Mouse (Mus musculus): ENCODE data around the gene Gm13279.
"Not testable (repeated sequence)": the region's sequence is repeated elsewhere in the genome, so short reads cannot be mapped to it uniquely, and the experiment has no call there.

The Gm13279 gene

DNA sequence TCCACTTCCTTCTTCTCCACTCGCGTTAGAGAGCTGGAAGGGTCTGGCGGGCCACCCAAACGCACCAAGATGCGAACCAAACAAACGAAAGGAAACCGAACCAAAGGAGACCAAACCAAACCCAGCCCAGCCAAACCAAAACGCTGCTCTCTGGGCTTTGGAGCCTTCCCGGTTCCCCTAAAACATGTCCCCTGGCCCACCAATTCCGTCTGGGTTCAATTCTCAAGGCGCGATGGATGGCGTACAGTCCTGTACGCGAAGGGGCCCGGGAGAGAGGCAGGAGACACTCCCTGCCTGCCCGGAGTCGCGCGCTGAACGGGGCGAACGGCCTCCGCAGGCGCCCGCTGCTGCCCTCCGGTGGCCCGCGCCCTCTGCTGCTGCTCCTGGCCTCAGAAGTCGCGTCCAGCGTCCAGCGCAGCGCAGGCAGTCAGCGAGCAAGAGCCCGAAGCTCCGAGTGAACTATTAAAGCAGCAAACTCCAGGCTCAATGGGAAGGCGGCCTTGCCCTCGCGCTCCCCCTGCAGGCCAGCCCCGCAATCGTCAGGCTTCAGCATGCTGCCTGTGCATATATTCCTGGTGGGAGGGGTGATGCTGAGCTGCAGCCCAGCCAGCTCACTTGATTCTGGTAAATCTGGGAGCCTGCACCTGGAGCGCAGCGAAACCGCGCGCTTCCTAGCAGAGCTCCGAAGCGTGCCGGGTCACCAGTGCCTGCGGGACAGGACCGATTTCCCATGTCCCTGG, 3.1 kb upstream of the Gm13279 start, which contains the start of gene Gm13275:
Gene Gm13275, plus strand, starts transcription at position 552 of the 740 bp plus-strand sequence.
- DNase-seq (ENCODE audit: low read depth, low spot score): not testable (repeated sequence)

DNA sequence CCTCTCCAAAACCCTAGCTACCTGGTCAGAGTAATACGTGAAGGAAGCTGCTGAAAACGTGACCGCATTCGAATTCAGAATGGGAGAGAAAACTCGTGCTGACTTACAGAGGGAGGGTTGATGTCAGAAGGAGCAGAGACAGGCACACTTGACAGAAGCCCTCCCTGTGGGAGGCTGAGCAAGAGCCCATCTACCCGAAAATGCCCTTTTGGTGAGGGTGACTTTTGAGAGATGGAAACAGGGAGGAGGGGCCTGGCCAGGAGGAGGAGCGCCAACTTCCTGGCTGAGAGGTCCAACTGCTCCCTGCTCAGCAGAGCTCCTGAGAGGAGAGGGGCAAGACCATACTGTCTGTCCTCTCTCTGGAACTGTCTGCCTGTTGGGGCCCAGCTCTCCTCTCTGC, 2.2 kb downstream of the Gm13279 start, which contains the start of gene Gm13285:
Gene Gm13285, plus strand, starts transcription at position 301 of the 400 bp plus-strand sequence.
- DNase-seq (ENCODE audit: low read depth, low spot score): not testable (repeated sequence)

- not testable (repeated sequence) for DNase-seq (ENCODE audit: low read depth, low spot score)
Measured at GRCm38 (mm10) chr4:88802954-88803353, 5.8 kb downstream of the Gm13279 start, which contains the start of gene Gm13287. Gm13287 (plus strand) TSS chr4:88803254.

GRCm38 (mm10) chr4:88805231-88805630, 8.0 kb downstream of the Gm13279 start, which contains the start of gene Gm13288:
Gm13288 (plus strand) TSS chr4:88805531.
- DNase-seq (ENCODE audit: low read depth, low spot score): not testable (repeated sequence)

GRCm38 (mm10) chr4:88805761-88806160, 8.6 kb downstream of the Gm13279 start:
- DNase-seq (ENCODE audit: low read depth, low spot score): not testable (repeated sequence)

DNA sequence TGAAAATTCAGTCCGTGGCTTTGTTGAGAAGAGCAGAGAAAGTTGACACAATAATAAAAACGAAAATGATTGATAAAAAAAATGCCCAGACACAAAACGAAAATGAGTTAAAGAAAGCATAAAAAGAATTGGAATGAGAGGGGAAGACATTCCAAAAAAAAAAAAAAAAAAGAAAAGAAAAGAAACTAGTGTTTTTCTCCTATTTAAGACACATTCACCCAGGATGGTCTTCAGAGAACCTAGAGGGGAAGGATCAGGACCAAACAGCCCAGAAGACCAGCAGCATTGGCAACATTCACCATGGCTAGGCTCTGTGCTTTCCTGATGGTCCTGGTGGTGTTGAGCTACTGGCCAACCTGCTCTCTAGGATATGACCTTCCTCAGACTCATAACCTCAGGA, 18.7 kb downstream of the Gm13279 start, which contains the start of gene Ifna7:
Gene Ifna7, plus strand, starts transcription at position 301 of the 400 bp plus-strand sequence.
- DNase-seq (ENCODE audit: low read depth, low spot score): no peak

DNA sequence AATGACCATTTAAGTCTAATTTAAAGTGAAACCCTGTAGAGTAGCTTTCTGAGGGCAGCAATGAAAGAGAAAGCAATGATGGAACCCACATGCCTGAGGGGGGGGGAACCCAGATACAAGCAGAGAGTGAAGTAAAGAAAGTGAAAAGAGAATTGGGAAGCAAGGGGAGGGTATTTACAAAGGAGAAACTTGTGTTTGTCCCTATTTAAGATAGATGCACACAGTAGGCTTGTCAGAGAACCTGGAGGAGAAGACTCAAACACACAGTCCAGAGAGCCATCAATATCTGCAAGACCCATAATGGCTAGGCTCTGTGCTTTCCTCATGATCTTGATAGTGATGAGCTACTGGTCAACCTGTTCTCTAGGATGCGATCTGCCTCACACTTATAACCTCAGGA, 22.5 kb downstream of the Gm13279 start, which contains the start of gene Ifna11:
Gene Ifna11, plus strand, starts transcription at position 301 of the 400 bp plus-strand sequence.
- DNase-seq (ENCODE audit: low read depth, low spot score): no peak

DNA sequence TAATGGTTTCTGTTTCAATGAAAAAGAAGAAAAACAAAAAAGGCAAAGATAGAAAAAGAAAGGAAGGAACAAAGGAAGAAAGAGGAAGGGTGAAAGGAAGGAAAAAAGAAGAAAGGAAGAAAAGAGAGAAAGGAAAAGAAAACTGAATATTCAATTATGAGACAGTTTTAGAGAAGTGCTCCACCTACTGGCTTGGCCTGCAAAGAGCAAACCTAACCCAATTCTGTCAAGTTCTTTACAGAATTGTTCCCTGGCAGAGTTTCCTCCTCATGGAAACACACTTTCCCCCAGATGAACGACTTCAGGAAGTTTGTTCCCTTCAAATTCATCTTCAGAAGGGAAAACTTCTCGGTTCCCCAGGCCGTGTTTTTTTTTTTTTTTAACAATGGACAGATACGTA, 25.8 kb downstream of the Gm13279 start:
- DNase-seq (ENCODE audit: low read depth, low spot score): peak; percentile 64

- not testable (repeated sequence) for DNase-seq (ENCODE audit: low read depth, low spot score)
Measured at GRCm38 (mm10) chr4:88827116-88827515, 29.9 kb downstream of the Gm13279 start, which contains the start of gene Ifna6. Ifna6 (plus strand) TSS chr4:88827416.

GRCm38 (mm10) chr4:88830523-88830922, 33.3 kb downstream of the Gm13279 start:
- DNase-seq (ENCODE audit: low read depth, low spot score): peak; percentile 65

- not testable (repeated sequence) for DNase-seq (ENCODE audit: low read depth, low spot score)
Measured at GRCm38 (mm10) chr4:88835225-88835624, 38.0 kb downstream of the Gm13279 start, which contains the start of gene Ifna5. Ifna5 (plus strand) TSS chr4:88835525.

DNA sequence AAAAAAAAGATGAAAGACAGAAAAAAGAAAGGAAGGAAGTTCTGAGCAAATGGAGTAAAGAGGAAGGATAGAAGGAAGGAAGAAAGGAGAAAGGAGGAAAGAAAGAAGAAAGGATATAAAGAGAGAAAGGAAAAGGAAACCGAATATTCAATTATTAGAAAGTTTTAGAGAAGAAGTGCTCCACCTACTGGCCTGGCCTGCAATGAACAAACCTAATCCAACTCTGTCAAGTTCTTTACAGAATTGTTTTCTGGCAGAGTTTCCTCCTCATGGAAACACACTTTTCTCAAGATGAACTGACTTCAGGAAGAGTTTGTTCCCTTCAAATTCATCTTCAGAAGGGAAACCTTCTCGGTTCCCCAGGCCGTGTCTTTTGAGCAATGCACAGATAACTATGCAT, 41.6 kb downstream of the Gm13279 start:
- peak; percentile 60 for DNase-seq (ENCODE audit: low read depth, low spot score)

DNA sequence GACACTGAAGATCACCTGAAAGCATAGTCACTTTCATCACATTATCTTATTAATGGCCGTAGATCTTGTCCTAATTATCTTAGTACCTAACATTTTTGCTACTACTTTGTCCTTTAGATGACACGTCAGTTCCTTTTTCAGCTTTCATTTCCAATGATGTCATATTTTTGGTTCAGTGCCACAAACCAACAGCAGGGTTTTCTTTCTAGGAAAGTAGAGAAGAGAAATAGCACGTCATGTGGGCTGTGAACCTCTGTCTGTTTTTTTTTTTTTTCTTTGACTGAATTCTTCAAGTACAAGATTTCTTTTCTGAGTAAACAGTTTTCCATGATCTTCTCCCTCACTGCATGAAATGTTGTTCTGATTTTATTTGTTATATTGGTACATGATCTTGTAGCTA, 42.9 kb downstream of the Gm13279 start:
- DNase-seq (ENCODE audit: low read depth, low spot score): no peak

DNA sequence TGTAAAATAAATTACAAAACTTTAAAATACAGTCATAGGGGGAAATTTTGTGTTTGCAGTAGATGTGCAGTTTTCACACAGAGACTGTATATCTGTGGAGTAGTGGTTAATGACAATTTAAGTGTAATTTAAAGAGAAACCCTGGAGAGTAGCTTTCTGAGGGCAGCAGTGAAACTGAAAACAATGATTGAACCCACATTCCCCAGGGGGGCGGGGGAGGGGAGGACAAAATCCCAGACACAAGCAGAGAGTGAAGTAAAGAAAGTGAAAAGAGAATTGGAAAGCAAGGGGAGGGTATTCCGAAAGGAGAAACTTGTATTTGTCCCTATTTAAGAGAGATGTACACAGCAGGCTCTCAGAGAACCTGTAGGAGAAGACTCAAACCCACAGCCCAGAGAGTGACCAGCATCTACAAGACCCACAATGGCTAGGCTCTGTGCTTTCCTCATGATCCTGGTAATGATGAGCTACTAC, 44.3 kb downstream of the Gm13279 start, which contains the start of gene Ifna4:
Gene Ifna4, plus strand, starts transcription at position 424 of the 474 bp plus-strand sequence.
- no peak for DNase-seq (ENCODE audit: low read depth, low spot score)

DNA sequence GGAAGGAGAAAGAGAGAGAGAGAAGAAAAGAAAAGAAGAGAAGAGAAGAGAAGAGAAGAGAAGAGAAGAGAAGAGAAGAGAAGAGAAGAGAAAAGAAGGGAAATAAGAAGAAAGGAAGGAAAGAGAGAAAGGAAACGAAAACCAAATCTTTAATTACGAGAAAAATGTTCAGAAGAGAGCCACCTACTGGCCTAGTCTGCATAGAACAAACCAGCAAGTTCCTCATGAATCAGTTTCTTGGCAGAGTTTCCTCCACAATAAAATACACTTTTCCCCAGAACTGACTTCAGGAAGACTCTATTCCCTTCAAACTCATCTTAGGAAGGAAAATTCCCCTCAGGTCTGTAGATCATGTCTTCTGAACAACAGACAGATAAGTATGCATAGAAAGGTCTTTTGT, 48.1 kb downstream of the Gm13279 start:
- peak; percentile 53 for DNase-seq (ENCODE audit: low read depth, low spot score)

Measured in CD4-positive, CD25-positive, alpha-beta regulatory T cell, adult 2 months (primary cell).